Mouse (Mus musculus) layer of hippocampus, postnatal 14 days (tissue): ENCODE measurements around the gene Nyap1. TPM values are rescaled to one million over a fixed set of nuclear protein-coding genes. Genes with fewer than 3 reads are reported as not detected.
"Not testable (repeated sequence)": the region's sequence is repeated elsewhere in the genome, so short reads cannot be mapped to it uniquely, and the experiment has no call there.

ENCODE experiments used
- DNase-seq, 2 experiments: peaks; one replicate each; pipeline ENCODE4 v3.0.0; 2021 to 2022; ENCODE audit warnings: low spot score in 2 of 2, mixed read lengths in 1 of 2
- total RNA-seq, 2 experiments: library from RNA; stranded (reverse); gene quantifications; 2 replicates each; pipeline ENCODE4 v1.2.3; 2021

The Nyap1 gene
- total RNA-seq, 2 experiments from 2014 or later: 73.9 to 75.0 TPM

DNA sequence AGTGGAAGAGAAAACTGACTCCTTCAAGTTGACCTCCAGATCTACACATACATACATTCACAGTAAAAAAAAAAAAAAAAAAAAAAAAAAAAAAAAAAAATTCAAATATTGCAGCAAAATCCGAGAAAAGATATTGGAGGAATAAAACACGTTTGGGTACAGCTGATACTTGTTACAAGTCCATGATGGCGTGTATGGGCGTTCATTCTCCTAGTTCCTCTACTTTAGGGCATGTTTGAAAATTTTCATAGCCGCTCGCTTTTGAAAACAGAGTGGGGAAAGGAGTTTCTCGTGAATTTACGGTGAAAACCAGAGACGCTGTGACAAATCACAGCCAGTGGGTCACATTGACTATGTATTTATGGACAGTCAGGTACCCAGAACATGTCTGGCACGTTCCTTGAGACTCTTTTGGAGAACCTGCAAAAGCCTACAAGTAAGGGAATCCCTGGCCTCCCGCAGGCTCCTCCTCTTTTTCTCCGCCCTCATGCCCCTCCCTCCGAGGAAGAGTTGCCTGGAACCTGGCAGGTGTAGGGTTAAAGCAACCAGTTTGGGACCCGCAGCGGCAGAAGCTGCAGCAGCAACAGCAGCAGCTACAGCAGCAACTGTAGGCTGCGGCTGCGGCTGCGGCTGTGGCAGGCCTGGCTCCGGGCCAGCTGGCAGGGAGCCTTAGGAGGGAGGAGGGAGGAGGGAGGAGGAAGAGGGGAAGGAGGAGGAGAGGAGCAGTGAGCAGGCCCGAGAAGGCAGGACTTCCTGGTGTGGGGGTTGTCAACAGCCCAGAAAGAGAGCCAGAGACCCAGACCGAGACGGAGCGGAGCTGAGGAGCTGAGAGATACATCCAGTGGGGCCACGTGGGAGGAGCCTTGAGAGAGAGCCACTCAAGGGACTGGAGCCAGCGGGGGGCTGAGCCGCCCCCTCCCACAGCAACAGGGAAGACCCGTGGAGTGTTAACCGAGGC is 4.1 kb upstream of the Nyap1 start, which contains the start of gene Tsc22d4:
Tsc22d4 (plus strand) TSS at position 517 of the 958 bp plus-strand sequence.
- DNase-seq: peak; percentile 86 to 89

DNA sequence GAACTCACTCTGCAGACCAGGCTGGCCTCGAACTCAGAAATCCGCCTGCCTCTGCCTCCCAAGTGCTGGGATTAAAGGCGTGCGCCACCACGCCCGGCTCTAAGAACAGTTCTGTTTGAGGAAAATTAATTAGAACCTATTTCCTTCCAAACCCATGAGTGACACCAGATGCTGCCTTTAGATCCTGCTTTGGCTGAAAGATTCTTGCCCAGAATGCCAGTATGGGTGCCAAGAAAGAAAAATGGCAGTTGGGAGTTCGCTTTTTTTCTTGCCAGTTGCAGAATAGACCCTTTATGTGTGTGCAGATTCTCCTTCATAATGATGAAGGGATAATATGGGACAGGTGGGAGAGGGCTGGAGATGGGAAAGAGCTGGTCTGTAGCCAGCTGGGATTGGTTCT is 2.8 kb upstream of the Nyap1 start:
- no peak for DNase-seq

DNA sequence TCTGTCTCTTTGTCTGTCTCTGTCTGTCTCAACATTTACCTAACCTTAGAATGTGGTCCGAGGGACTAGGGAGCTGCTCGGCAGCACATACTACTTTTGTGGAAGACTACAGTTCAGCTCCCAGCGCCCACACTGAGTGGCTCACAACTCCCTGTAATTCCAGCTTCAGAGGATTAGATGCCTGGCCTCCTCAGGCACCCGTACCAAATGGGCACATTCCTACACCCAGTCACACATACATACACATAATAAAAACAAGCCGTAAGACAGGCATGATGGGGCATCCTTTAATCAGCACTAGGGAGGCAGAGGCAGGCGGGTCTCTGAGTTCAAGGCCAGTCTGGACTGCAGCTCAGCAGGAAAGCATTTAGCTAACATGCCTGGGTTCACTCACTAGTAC is 1.4 kb upstream of the Nyap1 start:
- no peak for DNase-seq

DNA sequence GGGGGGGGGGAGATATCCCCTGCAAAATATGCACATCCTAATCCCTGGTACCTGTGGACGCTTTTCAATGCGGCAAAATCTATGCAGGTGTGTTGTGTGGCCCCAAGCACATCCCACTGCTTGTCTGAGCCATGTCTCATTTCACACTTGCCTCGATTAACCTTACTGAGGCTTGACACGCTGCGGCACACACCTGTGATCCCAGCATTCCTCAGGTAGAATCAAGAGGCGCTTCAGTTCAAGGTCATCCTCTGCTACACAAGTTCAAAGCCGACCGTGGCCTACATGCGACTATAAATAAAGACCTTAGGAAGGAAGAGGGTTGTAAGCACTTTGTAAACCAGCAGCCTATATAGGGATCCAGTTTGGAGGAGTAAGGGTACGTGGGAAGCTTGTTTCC is 641 bp upstream of the Nyap1 start:
- no peak for DNase-seq

DNA sequence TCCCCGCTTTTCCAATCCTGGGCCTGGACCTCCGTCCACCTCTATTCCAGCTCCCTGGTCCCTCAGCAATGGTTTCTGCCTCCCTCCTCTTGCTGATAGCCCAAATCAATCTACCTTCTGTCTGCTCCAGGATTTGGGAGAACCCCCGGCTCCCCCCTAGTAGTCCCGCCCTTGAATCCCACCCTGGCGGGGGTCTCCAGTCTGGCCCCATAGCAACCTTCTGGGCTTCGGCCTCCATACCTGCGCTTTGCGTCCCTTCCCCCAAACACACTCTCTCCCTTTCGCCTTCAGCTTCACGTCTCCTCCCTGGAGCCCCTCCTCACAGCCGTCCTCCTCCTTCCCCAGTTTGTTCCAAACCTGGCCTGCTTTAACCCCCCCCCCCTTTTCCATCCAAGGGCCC is 901 bp downstream of the Nyap1 start:
- DNase-seq: no peak

DNA sequence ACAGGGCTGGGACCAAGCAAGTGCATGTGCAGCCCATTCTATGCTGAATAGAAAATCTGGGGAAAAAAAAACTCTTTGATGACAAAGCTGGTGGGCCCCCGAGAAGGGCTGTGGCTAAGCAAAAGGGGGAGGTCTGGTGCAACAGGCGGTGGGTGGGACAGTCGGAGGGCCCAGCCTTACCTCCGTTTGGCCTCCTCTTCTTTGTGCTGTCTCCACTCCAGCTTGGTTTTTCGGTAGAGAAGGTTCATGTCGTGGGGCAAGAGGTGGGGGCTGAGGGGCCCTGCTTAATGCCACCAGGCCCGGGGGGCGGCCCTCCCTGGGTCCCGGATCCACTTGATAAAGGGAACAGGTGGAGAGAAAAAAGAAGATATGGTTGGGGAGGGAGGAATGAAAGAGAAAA is 1.9 kb downstream of the Nyap1 start:
- no peak for DNase-seq

DNA sequence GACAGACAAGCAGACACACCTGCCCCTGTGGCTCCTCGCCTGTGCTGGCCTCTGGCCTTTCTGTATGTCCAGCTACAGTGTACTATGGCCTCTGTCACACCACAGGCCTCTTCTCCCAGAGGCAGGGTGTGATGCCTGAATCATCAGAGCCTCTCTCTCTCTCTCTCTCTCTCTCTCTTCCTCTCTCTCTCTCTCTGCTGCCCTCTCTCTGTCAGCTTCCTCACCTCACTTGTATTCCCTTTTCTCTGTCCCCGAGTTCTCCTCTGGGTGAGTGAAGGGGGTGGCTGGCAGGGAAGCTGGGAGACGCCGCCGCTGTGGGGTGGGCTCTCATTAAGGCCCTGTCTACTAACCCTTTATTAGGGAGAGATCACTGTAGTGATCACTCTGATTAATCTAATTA is 2.9 kb downstream of the Nyap1 start:
- no peak for DNase-seq

DNA sequence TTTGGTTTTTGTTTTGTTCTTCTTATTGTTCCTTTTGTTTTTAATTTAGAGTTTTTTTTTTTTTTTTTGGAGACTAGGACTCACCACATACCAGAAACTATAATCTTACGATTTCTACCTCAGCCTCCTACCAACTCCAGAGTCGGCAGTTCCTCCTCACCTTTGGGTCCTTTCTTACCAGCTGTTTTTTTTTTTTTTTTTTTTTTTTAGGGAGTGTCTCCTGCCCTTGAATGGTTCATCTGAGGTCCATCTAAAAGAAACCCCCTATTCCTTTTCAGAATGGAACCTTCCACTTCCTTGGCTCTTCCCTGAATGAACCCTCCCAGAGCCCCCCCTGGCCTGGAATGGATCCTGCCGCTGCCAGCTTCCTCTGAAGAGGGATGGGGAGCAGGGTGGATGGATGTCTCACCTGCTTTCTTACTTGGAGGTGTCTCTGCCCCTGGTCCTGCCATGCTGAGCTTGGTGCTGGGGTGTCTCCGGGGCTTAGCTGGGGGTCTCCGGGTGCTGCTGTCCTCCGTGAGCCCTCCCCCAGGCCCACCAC is 3.9 kb downstream of the Nyap1 start:
- no peak for DNase-seq

DNA sequence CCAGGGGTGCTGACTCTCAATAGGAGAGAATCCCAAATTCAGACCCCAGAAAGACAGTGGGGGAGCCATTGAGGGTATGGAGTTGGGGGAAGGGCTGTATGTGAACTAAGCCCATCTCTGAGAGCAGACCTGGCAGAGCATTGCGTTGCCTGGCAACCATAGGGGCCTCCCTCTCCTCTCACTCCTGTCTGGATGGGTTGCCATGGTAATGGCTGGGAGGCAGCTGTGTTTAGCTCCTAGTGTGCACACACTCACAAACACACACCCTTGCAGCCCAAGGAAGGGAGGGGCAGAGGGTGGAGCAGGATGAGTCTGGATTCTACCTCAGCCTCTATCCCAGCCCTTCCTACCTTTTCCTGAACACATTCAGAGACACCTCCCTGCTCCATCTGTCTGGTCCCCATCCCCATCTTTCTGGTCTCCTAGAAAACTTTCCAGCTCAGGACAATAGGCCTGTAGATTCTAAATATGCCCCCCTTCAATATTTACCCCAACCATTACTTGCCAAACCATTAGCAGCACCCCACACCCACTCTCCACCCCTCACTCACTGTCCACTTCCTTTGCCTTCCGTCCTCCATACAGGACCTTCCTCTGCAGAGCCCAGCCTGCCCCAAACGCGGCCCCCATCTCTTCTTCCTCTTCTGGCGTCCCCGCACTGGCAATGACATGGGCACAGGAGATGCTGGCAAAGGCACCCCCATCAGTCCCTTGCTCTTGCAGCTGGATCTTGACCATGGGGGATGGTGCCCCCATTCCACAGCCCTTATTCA is 6.9 kb downstream of the Nyap1 start:
- DNase-seq: peak; percentile 82 to 93

DNA sequence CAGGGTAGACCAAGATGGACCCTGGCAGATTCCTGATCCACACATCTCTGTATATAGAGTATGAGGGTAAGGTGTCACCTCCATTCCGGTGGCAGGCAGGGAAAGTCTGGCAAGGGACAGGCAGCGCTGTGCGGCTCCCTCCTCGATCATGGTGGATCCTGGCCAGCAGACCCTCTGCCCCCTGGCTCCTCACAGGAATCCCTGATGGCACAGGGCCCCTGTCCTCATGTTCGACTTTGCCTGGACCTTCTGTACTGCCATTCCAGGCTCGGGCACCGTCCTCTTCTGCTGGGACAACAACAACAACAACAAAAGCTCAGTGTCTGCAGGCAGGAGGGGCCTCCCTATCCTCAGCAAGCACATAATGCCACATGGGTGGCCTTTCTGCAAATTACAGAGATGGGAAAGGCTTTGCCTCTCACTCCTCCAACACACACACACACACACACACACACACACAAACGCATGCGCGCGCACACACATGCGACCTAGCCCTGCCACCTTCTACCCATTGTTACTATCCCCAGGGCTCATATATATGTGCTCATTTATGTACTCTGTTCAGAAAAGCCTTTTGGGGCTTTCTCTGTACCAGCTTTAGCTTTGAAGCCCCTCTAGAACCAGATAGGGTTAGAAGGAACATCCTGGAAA is 7.6 kb downstream of the Nyap1 start:
- DNase-seq: no peak

DNA sequence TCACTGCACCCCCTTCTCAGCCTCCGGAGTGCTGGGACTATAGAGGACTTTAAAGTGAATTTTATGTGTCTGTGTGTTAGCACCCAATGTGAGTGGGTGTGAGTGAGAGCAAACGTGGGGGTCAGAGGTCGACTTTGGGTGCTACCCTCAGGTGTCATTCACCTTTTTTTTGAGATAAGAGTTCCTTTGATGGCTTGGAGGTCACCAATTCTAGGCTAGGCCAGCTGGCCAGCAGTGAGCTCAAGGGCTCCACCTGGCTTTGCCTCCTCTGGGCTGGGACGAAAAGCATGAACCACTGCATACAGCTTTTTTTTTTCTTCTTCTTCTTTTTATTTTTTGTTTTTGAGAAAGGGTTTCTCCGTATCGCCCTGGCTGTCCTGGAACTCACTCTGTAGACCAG is 14.6 kb downstream of the Nyap1 start:
- DNase-seq: no peak

DNA sequence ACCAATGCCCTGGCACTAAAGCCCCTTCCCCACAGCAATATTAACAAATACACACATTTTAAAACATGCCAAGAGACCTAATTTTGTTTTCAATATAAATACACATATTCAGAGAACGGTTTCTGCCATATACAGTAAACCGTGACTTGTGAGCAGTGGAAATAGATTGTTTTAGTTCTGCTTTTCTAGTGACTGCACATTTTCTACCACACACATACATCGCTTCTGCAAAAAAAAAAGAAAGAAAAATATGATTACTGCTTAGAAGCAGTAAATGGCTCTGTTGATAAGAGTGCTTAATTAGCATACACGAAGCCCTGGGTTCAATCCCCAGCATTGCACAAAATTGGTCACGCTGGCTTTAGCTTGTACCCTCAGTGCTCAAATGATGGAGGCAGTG is 17.6 kb downstream of the Nyap1 start:
- DNase-seq: no peak

DNA sequence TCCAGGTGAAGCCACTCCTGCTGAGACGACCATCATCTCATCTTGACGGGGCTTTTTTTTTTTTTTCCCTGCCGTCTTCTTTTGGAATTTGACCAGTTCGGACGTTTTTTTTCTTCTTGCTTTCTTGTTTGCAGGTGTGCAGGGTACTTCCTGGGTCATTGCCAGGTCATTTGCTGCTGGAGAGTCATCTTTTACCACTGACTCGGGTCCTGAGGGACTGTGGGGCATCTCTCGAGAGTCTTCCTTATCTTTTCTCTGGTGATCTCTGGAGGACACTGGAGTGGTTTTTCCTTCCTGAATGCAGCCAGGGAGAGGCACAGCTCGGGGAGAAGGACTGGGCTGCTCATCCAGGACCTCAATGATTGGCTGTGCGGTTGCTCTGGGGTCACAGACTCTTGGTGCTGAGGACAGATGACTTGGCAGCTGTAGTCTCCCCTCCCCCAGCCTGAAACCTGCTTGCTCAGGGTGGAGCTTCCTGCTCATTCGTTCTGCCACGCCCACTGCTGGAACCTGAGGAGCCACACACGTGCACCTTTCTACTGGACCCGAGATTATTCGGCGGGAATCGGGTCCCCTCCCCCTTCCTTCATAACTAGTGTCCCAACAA is 20.7 kb downstream of the Nyap1 start:
- DNase-seq: not testable (repeated sequence)

DNA sequence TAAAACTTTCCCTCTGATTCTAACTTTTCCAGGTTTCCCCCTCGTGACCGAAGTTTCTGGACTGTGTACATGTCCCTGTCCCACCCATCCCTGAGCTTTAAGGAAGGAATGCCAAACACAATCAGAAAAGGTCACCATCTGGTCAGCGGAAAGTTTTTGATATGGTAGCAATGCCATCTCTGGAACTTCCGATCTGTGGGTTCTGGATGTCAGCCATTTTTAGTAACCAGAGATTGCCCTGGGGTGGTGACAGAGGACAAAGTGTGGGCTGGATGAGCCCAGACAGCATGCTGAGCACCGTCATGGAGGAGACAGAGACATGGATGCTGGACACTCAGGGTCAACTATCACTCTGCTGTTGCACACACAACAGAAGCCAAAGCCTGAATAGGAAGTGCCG is 22.3 kb downstream of the Nyap1 start:
- no peak for DNase-seq

DNA sequence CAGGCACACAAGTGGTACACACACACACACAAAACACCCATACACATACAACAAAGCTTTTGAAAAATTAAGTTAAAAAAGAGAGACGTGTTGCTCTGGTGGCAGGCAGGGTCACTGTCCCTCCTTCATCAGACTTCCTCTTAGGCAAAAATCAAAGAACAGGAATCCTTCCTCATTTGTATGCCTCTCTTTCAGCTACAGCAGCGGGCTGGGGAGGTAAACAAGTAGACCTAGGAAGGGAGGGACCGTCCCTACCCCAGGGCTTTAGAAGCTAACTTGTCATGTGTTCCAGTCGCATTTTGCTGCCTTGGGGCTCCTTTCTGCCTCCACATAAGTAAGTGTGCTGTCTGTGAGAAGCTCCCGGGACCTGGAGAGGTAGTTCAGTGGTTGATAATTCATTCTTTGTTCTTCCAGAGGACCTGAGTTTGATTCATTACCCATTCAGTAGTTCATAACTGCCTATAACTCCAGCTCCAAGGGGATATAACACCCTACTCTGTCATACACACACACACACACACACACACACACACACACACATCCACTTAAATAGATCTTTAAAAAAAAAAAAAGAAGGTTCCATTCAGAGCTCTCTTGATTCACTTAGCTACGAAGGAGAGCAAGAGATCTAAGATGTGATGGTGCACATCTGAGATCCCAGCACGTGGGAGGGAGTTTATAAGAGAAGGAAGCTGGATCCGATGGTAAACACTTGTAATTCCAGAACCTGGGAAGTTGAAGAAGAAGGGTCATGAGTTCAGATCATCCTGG is 23.2 kb downstream of the Nyap1 start:
- DNase-seq: no peak

DNA sequence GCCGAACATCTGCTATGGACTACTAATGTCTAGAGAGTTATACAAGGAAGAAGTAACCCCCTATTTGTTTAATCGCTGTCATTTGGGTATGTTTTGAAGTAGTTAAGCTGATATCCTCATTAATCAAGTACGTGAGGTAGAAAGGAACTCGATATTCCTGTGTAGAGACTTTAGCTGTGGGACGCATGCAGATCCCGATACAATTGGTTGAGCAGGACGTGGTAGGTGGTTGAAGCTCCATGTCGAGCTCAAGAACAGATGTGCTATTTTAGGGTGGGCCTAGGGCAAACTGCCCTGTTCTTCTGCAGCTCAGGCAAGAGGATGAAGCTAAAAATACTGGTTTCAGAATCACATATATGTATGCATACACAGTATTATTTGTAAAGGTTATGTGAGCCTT is 25.7 kb downstream of the Nyap1 start:
- no peak for DNase-seq

DNA sequence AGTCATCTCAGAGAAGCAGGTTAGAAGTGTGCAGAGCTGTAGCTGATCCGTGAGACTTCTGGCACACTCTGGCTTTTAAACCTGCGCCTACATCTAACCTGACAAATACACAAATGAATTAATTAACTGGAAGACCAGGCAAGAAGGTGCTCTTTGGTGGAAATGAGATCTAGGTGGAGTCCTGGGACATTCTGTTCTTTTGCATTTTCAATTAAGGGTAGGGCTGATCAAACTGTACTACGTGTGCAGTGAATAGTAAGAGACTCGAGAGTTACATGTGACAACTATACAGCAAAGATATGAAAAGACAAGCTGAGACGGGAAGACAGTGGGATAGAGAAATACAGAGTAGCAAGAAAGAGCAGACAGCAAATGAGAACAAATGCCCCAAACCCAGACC is 28.0 kb downstream of the Nyap1 start:
- DNase-seq: no peak

DNA sequence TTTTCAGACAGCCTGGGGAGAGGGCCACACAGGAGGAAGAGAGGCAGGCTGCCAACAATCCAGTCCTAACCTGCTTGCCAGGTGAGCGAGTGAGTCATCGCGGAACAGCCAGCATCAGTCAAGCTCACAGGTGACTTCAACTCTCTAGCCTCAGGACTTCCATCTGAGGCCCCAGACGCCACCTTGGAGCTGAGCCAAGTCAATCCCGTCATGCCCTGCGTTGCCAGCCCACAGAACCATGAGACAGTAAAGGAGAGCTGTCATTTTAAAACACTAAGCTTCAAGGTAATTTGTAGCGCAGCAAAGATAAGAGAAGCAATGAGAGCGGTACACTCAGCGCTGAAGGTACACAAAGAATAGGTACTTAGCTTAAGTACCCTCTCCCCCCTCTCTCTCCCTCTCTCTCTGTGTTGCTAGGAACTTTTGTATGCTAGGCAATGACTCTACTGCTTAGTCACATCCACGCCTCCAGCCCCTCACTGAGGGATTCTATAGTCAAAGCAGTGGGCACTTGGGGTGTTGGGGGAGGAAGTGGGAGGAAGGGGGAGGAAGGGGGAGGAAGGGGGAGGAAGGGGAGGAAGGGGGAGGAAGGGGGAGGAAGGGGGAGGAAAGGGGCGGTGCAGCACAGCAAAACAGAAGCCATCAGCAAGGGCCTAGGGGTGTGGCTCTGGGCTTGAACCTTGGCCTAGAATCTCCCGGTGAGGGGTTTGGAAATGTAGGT is 34.3 kb downstream of the Nyap1 start:
- no peak for DNase-seq

DNA sequence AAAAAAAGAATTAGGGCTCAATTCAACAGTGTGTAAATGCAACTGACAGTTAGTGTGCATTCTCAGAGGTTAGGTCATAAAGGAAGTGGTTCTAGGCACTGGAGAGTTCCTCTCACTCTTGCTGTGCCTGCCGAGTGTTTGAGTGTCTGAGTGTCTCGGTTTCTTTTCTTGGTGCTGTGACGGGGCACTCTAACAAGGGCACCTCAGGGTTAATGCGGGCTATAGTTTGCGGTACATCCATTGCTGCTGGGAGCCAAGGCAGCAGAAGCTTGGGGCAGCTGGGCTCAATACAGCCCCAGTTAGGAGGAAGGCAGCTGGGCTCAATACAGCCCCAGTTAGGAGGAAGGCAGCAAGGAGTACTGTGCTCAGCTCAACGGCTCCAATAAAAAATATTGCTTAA is 36.2 kb downstream of the Nyap1 start:
- no peak for DNase-seq

DNA sequence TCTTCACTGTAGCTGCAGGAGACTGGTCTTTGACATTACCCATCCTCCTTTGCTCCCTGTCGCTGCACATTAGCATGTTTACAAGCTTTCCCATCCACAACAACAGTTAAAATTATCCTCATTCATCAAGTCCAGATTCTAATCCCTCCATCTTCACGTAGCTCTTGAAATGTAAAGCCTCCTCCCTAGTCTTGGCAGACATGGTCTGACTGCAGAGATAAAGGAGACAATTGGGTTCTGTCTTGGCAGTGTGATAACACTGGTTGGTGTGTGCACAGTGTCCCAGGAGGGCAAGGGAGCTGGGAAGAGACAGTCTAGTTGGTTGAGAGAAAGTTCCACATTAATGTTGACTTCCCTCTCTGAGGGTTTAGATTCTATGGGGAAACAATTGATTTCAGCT is 41.6 kb downstream of the Nyap1 start:
- no peak for DNase-seq
